Mouse (Mus musculus) forebrain, embryonic 16.5 days (tissue): Measurements from ENCODE around the gene Sf3a1. TPM values are rescaled to one million over a fixed set of nuclear protein-coding genes. Genes with fewer than 3 reads are reported as not detected.

Source experiments
- ATAC-seq: fragments of 200-750 bp; cut with Nextera tagmentation; 2 replicates; pipeline ENCODE4 v1.8.0; 2017; ENCODE audit warnings: mild to moderate bottlenecking, moderate library complexity
- H3K27ac ChIP-seq: fragments of 300-500 bp; sonication (generic); 2 replicates; pipeline ENCODE4 v1.5.1; 2014; ENCODE audit warnings: low read length, control low read depth
- H3K27me3 ChIP-seq: fragments of 300-500 bp; sonication (generic); replicated peaks from 2 replicates; pipeline ENCODE4 v1.6.1; 2014; ENCODE audit warnings: low read length; ENCODE audit not compliant: control insufficient read depth, insufficient read depth
- H3K36me3 ChIP-seq: fragments of 300-500 bp; sonication (generic); 2 replicates; pipeline ENCODE4 v1.6.1; 2014; ENCODE audit not compliant: control insufficient read depth, insufficient read depth
- H3K4me1 ChIP-seq: fragments of 300-500 bp; sonication (generic); replicated peaks from 2 replicates; pipeline ENCODE4 v1.6.1; 2014; ENCODE audit warnings: low read length; ENCODE audit not compliant: control insufficient read depth, insufficient read depth
- H3K4me2 ChIP-seq: fragments of 300-500 bp; sonication (generic); 2 replicates; pipeline ENCODE4 v1.6.1; 2014; ENCODE audit warnings: mild to moderate bottlenecking, low read length, control low read depth
- H3K4me3 ChIP-seq: fragments of 300-500 bp; sonication (generic); replicated peaks from 2 replicates; pipeline ENCODE4 v1.5.1; 2014; ENCODE audit warnings: mild to moderate bottlenecking, low read length, control low read depth
- H3K9ac ChIP-seq: fragments of 300-500 bp; sonication (generic); replicated peaks from 2 replicates; pipeline ENCODE4 v1.6.1; 2014; ENCODE audit warnings: low read depth, low read length, control low read depth
- H3K9me3 ChIP-seq: fragments of 300-500 bp; sonication (generic); 2 replicates; pipeline ENCODE4 v1.6.1; 2016; ENCODE audit warnings: low read length; ENCODE audit not compliant: control insufficient read depth
- WGBS: fragments of 180-500 bp; shearing (Covaris S2); extraction: QIAGEN DNeasy Blood & Tissue Kit; methylation state at CpG from one replicate; pipeline ENCODE4 v1.1.7; 2014; 5-methylcytosine and 5-hydroxymethylcytosine counted together
- polyA plus RNA-seq: library from polyadenylated mRNA; unstranded; fragments of >200 nt; fragmentation: Nextera tagmentation; extraction: Ambion mirVana; gene quantifications from 2 replicates; pipeline ENCODE4 v1.2.1, GENCODE M21; 2015

Sf3a1 gene
- polyA plus RNA-seq, 1 experiment from 2014 or later, result 60.6 TPM

DNA sequence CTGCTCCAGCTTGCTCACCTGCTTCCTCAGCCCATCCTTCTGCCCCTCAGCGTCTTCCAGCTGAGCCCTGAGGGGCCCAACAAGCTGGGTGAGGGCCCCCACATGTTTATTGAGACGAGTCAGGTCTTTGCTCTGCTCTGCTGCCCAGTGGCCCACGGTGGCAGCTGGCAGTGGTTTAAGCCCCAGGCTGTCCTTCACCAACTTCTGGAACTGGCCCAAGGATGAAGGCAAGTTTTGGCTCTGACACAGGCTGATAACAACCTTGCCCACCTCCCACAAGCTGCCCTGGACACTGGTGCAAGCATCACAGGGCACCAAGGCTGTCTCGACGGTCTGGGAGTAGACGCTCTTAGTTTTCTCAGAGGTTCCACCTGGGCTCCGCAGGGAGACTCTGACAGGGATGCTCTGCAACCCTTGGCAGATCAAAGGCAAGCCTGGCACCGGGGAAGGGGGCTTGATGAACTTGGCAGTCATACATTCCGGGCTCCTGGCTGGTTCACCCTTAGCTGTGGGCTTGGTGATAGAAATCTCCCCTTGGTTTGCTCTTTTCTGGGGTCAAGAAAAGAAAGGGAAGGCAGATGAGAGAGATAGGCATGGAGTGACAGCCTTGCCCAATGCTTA lies 11.5 kb upstream of the Sf3a1 start:
- H3K36me3 ChIP-seq, result no peaks in the 10 kb centered on the region
- no peak overlapping the region for H3K9ac ChIP-seq
- 81% methylated on average over 9 of the region's 9 CpGs for WGBS
- ATAC-seq, result no peak
- H3K4me1 ChIP-seq, result no peaks in the 10 kb centered on the region
- H3K27me3 ChIP-seq, result no peaks in the 10 kb centered on the region
- no peak overlapping the region for H3K27ac ChIP-seq
- H3K4me3 ChIP-seq, result no peak overlapping the region
- H3K4me2 ChIP-seq, result no peak overlapping the region
- no peaks in the 10 kb centered on the region for H3K9me3 ChIP-seq

DNA sequence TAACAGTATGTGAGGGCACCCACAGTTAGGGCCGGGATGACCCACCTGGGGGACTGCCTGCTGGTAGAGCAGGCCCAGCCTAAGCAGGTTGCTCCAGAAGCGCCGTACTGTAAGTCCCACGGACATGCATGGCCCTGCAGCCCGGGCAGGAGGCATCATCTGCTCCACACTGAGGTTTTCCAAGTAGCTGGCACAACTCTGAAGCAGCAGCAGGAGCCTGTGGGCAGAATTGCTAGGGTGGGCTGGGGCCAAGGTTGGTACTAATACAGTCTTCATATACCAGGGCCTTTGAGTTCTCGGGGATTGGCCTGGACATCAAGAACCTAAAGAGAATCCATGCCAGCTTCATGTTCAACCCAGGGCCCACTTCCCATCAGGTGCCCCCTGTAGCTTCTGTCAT lies 10.3 kb upstream of the Sf3a1 start:
- no peak overlapping the region for H3K27ac ChIP-seq
- no peak for ATAC-seq
- 85% methylated on average over 6 of the region's 6 CpGs for WGBS
- no peaks in the 10 kb centered on the region for H3K9me3 ChIP-seq
- H3K36me3 ChIP-seq, result no peaks in the 10 kb centered on the region
- H3K4me3 ChIP-seq, result no peak overlapping the region
- no peaks in the 10 kb centered on the region for H3K4me1 ChIP-seq
- H3K27me3 ChIP-seq, result no peaks in the 10 kb centered on the region
- no peak overlapping the region for H3K4me2 ChIP-seq
- no peak overlapping the region for H3K9ac ChIP-seq

DNA sequence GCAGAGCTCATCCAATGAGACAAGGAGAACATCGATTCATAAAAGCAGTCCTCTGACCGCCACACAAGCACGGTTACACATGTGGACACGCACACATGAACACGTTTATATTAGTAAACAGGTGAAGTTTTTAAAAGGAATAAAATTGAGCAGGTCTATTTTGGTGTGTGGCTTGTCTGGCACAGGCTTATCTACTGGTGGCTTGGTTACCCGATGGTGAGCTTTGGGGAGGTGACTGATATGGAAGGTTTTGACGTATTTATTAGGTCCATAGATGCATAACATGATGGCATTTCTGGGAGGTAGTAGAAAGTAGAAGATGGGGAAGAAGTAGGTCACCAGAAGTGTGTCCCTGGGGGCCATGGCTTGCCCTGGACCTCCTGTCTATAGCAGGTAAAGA lies 6.5 kb upstream of the Sf3a1 start:
- ATAC-seq, result no peak
- Histone ChIP-seq H3K9ac (no peak overlapping the region), H3K27me3 (no peaks in the 10 kb centered on the region), H3K36me3 (no peaks in the 10 kb centered on the region), H3K4me3 (no peak overlapping the region), H3K4me1 (no peaks in the 10 kb centered on the region), H3K9me3 (no peaks in the 10 kb centered on the region), H3K27ac (no peak overlapping the region), H3K4me2 (no peak overlapping the region)
- WGBS, result 93% methylated on average over 7 of the region's 7 CpGs

DNA sequence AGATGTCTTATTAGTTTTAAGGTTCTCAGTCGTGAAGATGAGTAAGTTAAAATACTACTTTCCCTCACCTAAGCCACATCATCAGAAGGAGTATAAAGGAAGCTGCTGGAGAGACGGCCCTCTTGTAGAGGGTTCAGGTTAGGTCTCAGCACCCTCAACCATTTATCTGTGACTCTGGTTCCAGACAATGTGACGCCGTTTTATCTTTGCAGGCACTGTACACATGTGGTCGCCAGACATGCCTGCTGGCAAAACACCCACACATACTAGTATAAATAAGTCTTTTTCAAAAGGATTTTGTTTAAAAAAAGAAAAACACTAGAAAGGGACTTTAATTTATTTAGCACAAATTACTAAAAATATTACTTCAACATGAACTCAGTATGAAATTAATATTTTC lies 4.5 kb upstream of the Sf3a1 start:
- no peak overlapping the region for H3K4me3 ChIP-seq
- H3K36me3 ChIP-seq, result no peaks in the 10 kb centered on the region
- 83% methylated on average over 5 of the region's 5 CpGs for WGBS
- H3K4me2 ChIP-seq, result no peak overlapping the region
- no peaks in the 10 kb centered on the region for H3K27me3 ChIP-seq
- no peak for ATAC-seq
- H3K9me3 ChIP-seq, result no peaks in the 10 kb centered on the region
- no peak overlapping the region for H3K9ac ChIP-seq
- no peak overlapping the region for H3K27ac ChIP-seq
- peaks cover 6% of the 10 kb centered on the region; the same call in 1 of the 2 replicates for H3K4me1 ChIP-seq

DNA sequence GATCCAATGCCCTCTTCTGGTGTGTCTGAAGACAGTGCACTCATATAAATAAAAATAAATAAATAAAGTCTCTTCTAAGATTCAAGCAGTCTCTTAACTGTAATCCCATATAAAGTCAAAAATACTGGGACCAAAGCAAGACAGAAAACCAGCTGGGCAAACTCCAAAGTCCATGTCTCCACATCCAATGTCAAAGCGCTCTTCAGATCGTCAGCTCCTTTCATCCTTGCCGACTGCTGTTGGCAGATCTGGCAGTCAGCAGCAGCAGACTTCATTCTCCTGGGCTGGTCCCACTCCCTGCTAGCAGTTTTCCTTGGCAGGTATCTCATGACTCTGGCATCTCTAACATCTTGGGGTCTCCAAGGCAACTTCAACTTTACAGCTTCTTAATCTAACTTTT lies 1.5 kb upstream of the Sf3a1 start:
- H3K4me3 ChIP-seq, result no peak overlapping the region
- ATAC-seq, result no peak
- H3K9ac ChIP-seq, result no peak overlapping the region
- WGBS, result 78% methylated on average over 3 of the region's 3 CpGs
- no peak overlapping the region for H3K27ac ChIP-seq
- no peak overlapping the region for H3K4me2 ChIP-seq
- H3K4me1 ChIP-seq, result peaks cover 32% of the 10 kb centered on the region
- H3K36me3 ChIP-seq, result no peaks in the 10 kb centered on the region; the same call in 1 of the 2 replicates
- H3K27me3 ChIP-seq, result no peaks in the 10 kb centered on the region
- H3K9me3 ChIP-seq, result no peaks in the 10 kb centered on the region

DNA sequence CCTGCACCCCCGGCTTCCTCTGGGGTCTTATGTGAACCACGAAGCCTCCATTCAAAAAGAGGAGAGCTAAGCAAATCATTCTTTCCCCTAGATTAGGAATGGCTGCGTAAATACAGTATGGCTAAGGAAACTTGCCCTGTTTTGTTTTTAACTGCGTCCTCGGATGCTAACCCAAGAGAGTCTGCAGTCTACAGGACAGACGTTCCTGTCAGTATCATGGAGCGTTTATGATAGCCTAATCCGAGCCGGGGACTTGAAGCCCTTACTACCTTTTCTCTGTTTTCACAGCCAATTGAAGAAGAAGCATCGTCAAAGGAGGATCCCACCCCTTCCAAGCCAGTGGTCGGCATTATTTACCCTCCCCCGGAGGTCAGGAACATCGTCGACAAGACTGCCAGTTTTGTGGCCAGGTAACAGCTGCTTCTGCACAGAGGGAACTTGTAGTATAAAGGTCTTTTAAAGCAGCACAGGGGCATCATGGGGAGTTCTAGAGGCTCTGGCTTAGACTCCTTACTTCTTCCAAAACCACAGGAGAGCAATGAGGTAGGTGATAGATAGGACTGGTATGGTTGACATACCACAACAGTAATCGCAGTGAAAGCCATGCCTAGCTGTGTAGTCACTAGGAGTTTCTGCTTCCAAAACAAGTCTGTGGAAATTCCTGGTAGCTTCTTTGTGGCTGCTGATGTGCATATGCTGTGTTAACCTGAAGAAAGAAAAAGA lies 769 bp downstream of the Sf3a1 start:
- H3K27ac ChIP-seq, result peak overlapping the region; percentile 88
- H3K9ac ChIP-seq, result peak overlapping the region; percentile 90
- WGBS, result 8% methylated on average over 15 of the region's 15 CpGs
- H3K4me2 ChIP-seq, result peak overlapping the region; percentile 86
- no peaks in the 10 kb centered on the region for H3K27me3 ChIP-seq
- peaks cover 39% of the 10 kb centered on the region for H3K4me1 ChIP-seq
- peak overlapping the region; percentile 93 for H3K4me3 ChIP-seq
- no peak for ATAC-seq
- no peaks in the 10 kb centered on the region for H3K9me3 ChIP-seq
- H3K36me3 ChIP-seq, result peaks cover 7% of the 10 kb centered on the region

DNA sequence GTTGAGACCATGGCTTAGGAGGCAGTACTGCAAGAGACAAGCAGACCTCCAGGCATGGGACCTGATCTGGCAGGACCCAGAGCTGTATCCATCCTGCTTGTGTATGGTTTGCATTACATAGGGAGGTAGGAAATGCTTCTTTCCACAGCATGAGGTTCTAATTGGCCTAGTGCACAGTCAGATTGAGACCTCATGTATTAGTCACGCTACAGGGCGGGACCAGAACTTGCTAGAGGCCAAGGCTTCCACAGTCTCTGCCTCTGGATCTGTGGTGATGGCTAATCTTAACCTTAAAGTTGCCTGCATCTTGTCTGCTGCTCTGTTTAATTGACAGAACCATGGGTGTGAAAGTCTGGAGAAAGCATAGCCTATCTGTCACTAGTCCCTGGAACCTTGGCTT lies 4.6 kb downstream of the Sf3a1 start:
- Histone ChIP-seq H3K4me2 (no peak overlapping the region), H3K36me3 (peaks cover 36% of the 10 kb centered on the region)
- ATAC-seq, result no peak

DNA sequence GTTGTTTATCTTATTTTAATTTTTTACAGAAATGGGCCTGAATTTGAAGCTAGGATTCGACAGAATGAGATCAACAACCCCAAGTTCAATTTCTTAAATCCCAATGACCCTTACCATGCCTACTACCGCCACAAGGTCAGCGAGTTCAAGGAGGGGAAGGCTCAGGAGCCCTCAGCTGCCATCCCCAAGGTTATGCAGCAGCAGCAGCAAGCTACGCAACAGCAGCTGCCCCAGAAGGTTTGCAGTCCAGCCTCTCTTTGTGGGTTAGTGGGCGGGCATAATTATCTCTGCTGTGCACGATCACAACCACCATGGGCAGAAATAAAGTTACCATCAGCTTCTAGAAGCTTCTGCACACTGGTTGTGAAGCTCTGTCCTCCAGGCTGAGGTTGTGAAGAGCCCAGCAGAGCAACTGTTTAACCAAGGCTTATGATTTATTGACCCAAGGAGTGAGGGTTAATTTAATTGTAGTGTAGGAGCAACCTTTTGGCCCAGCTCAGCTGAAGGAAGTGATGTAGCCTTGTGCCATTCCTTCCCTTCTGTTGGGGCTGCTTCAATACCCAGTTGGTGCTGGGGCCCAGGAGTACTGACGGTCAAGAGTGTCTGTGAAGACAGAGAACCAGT lies 6.4 kb downstream of the Sf3a1 start:
- peaks cover 47% of the 10 kb centered on the region for H3K36me3 ChIP-seq
- no peaks in the 10 kb centered on the region for H3K27me3 ChIP-seq
- no peak overlapping the region for H3K27ac ChIP-seq
- no peak overlapping the region for H3K9ac ChIP-seq
- no peak overlapping the region for H3K4me2 ChIP-seq
- peaks cover 25% of the 10 kb centered on the region for H3K4me1 ChIP-seq
- ATAC-seq, result no peak
- 92% methylated on average over 7 of the region's 7 CpGs for WGBS
- H3K9me3 ChIP-seq, result no peaks in the 10 kb centered on the region
- no peak overlapping the region for H3K4me3 ChIP-seq

More for the DNA sequence above, 4.6 kb downstream of the Sf3a1 start:
- no peaks in the 10 kb centered on the region for H3K9me3 ChIP-seq
- no peak overlapping the region for H3K4me3 ChIP-seq
- H3K4me1 ChIP-seq, result peaks cover 36% of the 10 kb centered on the region
- H3K9ac ChIP-seq, result no peak overlapping the region
- WGBS, result 89% methylated on average over 2 of the region's 2 CpGs
- no peaks in the 10 kb centered on the region for H3K27me3 ChIP-seq
- H3K27ac ChIP-seq, result no peak overlapping the region

DNA sequence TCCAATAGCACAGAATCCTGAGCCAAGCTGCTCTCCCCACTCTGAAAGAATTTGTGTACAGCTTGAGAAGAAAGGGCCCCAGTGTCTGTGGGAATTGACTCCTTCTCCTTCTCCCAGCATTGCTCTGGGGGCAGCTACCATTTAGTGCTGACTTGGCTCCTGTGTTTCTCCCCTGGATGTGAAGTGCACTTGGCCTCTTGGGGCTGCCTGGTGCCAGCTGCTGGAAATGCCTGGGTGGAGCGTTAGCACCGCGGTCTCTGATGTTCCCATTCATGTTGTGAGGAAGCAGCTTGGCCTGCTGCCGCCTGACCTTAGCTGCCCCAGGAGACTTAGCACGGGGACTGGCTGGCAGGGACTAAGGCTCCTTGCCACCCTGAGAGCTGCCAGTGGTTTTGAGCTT lies 14.4 kb downstream of the Sf3a1 start:
- Histone ChIP-seq H3K36me3 (peaks cover 75% of the 10 kb centered on the region), H3K4me2 (no peak overlapping the region), H3K4me3 (no peak overlapping the region), H3K4me1 (no peaks in the 10 kb centered on the region), H3K27ac (no peak overlapping the region), H3K27me3 (no peaks in the 10 kb centered on the region), H3K9ac (no peak overlapping the region), H3K9me3 (no peaks in the 10 kb centered on the region)
- 87% methylated on average over 5 of the region's 5 CpGs for WGBS
- ATAC-seq, result 0 out of 2 replicates have a peak, but pooled peaks have one; percentile 31
